Mouse (Mus musculus): Measurements from ENCODE around the gene Mapkap1.

The Mapkap1 gene

DNA sequence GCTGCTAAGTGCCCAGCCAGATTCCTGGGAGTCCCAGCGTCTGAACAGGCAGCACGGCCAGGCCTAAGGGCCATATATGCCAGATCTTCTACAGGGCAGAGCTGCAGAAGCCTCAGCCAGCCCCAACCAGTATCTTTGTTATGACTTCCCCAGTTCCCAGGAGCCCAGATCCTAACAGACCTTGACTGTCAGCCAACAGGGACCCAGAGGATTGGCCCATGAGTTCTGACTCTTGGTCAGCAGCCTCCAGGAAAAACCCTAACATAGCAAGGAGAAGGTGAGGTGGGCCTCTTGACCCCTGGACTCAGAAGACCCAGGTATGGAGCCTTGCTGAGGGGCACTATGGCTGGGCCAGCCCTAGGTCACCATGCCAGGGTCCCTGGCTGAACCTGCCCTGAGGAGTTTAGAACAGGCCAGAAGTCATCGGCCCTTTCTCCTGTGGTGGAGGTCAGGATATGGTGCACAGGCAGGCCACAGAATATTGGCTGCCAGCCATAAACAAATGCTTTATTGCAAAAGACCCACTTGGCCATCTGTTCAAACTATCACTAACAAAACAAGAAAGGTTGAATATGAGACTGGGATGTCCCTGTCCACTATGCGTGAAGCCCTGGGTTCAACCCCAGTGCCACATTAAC, 222.5 kb downstream of the Mapkap1 start:
- no peak for DNase-seq (ENCODE audit: low read depth, low spot score)

DNA sequence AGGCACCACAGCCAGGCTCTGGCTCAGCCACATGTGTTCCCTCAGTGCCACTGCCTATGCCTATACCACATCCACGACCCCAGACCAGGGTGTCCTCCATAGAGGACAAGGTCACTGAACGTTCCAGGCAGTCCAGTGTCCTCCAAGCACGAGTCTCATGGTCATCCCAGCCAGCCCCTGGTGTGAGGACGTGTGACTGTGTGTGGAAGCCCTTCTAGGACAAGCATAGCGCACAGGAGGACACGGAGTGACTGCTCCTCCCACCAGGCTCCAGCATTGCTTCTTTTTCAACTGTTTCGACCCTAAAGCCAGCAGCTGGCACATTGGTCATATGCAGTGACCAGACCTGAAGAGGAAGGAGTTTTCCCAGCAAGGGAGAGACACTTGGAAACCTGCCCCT, 223.2 kb downstream of the Mapkap1 start:
- no peak for DNase-seq (ENCODE audit: low read depth, low spot score)

DNA sequence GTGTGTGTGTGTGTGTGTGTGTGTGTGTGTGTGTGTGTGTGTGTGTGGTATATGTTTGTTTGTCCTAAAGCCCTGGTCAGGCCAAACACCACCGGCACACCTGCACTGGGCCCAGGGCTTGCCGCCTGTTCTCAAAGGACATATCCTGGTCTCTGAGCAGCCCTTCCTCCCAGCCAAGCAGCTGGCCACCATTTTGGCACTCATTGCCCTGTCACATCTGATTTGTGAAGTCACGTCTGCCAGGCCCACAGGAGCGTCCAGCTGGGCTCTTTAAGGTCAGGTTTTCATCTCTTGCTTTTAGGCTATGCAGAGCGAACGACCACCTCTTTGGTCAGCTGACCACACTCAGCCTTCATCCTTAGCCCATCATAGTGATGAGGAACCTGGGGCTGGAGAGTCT, 223.9 kb downstream of the Mapkap1 start:
- DNase-seq (ENCODE audit: low read depth, low spot score) = no peak

DNA sequence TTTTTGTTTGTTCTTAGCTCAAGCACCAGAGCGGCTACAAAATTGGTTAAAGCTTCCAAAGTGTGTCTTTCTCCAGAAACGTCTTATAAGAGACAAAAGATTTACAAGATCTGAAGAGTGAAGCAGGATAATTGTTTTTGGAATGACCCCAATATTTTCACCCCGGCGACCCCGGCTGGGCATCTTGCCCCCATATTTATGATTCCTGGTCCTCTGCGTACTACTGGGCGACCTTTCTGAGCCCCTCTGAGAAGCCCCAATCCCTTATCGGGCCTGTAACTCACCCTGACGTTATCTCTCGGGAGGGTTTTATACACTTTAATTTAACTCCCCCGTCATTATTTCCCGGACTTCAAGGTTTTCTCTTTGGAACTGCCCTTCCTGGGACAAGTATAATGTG, 225.5 kb downstream of the Mapkap1 start:
- DNase-seq (ENCODE audit: low read depth, low spot score) = no peak

DNA sequence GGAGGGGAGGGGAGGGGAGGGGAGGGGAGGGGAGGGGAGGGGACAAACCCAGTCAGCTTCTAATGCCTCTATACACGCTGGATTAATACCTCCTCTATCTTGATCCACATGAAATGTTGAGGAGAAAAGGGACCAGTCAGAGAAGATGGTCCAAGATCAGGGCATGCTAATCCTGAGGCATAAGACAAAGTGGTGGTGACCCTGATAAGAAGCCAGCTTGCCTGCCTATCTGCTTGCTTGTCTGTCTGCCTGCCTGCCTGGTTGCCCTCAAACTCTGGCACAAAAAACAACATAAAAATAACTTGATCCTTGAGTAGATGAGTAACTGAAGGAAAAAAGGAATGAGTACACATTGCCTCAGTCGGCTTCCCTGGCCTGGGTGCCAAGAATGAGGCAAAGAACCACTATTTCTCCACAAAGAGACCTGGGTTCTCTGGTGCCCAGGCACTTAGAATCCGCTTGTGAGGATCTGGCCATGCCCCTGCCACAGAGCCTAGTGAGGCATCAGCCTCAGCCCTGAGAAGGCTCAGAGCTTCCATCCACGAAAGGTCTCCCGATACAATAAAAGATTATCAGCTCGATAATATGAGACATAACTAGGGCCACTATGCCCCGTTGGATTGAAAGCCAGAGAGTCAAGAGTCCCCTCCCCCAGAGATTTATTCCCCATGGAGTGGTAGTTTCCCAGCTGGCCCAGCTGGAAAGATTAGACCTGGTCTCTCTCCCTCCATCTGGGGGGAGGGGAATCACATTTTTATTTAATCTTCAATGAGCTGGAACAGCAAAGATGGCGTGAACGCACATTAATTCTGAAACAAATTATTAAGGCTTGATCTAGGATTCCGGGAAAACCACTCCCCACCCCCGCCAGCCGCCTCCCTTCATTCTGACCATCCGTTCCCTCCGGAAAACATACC, 228.9 kb downstream of the Mapkap1 start:
- DNase-seq (ENCODE audit: low read depth, low spot score) = no peak

DNA sequence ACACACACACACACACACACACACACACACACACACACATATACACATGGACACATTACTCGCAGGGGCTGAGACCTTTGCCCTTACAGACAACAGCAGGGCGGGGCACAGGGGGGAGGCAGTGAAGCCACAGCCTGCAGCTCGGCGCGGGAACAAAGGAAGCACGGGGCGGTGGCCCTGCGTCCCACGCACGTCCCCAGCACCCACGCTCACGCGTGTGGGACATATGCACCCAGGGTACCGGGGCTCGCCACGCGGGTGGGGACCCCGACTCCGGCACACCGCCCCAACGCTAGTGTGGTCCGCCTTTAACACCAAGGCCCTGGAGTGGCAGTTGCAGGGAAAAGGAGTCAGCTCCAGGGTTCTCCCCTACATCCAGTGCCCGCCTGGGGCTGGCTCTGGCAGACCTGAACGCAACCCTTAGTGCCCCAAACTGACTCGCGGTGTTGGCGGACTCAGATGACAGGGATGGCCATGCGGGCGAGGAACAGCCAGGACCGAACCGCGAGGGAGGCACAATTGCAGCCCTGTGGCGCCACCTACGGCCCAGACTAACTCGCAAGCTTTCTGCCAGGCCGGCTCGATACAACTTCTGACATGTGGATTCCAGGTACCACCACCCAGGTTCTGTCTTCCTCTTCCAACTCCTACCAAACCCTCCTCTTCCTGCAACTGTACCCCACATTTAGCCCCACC, 232.5 kb downstream of the Mapkap1 start:
- DNase-seq (ENCODE audit: low read depth, low spot score) = peak; percentile 85

DNA sequence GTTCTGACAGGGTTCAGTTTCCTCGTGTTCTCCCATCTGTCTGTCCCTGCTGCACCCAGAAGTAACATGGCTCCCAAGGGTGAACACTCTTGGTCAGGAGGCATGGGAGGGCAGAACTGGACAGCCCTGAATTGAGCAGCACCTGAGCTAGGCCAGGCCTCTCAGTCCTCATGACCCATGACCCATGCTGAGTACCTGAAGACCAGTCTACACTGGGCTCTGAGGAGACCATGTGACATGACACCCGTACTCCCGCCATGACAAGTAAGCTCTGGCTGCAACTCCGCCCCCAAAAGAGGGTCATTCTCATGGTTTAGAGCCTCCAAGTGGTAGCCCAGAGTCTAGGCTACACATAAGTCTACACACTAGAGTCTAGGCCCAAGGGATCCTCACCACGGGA, 233.2 kb downstream of the Mapkap1 start:
- DNase-seq (ENCODE audit: low read depth, low spot score) = no peak

DNA sequence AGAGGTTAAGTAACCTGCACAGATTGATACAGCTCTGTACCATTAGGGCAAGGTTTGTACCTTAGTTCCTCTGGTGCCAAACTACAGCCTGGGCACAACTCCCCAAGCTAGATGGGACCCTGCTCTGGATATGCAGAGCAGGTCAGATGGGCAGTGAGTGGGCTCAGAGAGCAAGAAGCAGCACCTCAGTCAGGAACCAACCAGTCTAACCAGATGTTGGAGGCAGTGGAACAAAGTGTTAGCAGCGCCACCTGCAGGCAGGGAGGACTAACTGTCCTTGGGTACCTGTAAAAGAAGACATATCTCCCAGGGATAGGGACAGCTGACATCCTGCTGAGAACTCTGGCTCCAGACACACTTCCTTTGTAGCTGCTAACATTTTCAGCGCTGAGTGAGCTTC, 235.8 kb downstream of the Mapkap1 start:
- DNase-seq (ENCODE audit: low read depth, low spot score) = peak; percentile 43

DNA sequence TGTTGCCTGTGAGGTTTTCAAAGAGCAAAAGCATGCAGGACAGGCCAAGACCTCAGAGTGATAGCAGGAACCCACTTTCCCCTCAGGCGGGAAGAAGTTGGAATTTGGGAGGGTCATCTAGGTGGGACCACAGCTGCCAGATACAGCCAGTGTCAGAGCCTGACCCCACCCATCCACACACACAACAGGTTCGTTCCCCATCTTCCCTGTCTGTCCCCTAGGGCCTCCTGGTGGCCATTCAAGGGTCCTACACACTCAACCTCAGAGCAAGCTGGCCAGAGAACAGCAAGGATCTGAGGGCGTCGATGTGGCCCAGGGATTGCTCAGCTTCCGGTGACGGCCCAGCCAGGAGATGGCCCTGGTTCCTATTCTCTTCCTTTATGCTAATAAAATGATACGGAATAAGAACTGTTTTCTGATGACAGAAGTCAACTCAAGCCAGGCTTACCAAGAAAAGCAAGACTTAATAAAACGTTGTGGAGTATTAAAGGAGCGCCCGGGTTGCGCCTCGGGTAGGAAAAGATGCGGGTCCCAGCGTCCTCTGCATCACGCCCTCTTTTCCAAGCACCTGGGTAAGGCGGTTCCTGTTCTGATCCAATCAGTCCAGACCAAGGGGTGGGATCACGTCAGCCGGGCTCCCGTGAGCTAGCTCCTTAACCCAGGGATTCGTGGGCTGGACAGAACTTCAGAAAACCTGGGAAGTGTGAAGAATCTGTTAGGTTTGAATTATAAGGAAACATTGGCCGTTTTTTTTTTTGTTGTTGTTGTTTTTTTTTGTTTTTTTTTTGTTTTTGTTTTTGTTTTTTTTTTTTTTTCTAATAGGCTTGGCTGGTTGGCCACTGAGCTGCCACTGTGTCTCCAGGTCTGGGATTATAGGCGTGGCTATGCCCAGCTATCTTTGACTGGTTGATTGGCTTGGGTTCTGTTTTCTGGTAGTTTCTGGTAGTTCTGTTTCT, 238.3 kb downstream of the Mapkap1 start:
- peak; percentile 34 for DNase-seq (ENCODE audit: low read depth, low spot score)

DNA sequence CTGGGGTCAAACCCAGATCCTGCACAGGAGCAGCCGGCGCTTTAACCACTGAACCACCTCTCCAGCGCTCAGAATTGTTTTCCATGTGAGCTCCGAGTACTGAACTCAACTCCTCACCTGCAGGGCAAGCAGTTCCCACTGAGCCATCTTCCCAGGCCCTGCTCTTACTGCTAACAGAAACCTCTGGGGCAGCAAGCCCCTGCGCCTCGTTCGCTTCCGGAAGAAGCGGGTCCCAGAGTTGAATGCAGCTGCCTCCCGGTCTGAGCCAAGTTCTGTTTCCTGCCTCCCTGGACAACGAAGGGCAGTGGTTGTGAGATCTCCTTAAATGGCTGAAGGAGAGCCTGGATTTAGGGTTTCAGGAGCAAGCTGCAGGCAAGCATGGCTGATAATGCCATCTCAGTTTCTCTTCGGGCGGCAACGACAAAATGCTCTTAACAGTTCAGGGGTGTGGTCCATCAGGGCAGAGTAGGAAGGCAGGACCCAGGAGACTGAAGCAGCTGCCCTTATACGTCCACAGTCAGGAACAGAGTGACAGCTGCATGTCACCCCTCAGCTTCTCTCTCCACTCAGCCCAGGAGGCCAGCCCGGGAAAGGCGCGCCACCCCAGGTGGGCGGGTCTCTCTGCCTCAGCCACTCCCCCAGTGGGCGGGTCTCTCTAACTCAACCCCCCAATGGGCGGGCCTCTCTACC, 239.4 kb downstream of the Mapkap1 start:
- DNase-seq (ENCODE audit: low read depth, low spot score) = peak; percentile 55

DNA sequence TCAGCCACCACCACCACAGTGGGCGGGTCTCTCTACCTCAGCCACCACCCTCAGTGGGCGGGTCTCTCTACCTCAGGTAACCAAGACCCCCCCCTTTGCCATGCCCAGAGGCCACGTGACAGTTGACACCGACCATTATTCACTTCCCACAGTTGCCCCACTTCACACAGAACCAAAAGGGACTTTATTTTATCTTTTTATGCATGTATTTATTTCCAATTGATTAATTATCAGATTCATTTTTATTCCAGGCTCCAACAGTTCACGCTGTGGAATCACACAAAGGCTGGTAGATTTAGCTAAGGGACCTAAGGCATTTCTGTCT, 239.9 kb downstream of the Mapkap1 start:
- DNase-seq (ENCODE audit: low read depth, low spot score) = no peak

DNA sequence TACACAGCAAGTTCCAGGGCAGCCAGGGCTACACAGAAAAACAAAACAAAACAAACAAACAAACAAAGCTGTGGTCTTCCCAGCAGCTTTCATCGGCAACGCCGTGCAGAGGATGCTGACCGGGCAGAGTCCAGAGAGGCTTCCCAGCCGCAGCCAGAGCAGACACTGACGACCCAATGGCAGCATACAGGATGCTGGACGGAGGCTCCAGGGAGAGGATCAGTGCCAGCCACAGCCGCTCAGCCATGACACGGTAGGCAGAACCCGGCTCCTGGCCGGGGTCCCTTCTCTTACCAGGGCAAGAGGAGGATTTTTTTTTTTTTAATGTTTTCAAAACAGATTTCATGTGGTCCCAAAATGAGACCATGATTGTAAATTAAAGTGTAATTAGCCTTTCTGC, 240.8 kb downstream of the Mapkap1 start:
- no peak for DNase-seq (ENCODE audit: low read depth, low spot score)

DNA sequence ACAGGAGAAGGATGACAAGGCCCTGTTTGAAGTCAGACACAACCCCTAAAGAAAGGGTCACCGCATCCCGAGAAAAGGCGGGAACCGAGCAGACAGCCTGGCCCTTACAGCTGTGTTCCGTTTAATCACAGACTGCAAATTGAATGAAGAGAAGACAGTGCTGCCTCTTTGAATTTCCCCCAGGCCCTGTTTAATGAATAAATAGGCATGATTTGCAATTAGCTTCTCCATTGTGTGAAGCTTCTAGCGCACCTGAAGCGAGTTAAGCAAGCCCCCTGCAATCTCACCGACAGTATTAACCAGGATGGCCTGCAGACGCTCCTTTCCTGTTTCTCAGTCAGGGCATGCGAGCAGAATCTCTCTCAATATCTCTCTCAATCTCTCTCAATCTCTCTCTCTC, 261.2 kb downstream of the Mapkap1 start:
- DNase-seq (ENCODE audit: low read depth, low spot score) = no peak

DNA sequence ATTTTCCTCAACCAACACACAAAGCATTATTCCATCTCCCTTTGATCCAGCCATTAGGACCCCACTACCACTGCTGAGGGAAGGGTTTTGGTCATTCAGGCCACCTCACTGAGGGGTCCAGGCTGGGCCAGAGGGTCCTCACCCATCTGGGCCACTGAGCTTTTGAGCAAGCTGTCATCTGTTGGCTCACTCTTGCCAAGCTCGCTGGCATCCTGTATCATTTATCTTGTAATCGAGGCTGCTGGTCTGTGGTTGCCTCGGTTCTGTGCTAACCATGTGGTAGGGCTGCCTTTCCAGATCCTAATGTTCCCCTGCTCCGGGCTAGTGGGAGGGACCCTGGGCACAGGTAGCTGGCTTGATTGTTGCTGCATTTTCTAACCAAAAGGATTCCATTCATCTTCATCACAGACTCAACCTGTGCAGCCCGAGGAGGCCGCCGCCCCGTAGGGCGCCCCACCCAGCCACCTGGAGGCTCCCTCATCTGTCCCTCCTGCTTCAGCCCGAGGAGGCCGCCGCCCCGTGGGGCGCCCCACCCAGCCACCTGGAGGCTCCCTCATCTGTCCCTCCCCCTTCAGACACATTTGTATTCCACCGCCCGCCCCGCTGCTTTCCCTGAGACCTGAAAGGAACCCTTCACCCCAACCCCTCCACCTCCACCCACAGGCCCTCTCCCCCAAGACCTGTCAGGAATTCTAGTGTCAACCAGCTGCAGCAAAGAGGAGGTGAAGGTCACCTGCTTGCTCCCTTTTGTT, 262.0 kb downstream of the Mapkap1 start:
- no peak for DNase-seq (ENCODE audit: low read depth, low spot score)

DNA sequence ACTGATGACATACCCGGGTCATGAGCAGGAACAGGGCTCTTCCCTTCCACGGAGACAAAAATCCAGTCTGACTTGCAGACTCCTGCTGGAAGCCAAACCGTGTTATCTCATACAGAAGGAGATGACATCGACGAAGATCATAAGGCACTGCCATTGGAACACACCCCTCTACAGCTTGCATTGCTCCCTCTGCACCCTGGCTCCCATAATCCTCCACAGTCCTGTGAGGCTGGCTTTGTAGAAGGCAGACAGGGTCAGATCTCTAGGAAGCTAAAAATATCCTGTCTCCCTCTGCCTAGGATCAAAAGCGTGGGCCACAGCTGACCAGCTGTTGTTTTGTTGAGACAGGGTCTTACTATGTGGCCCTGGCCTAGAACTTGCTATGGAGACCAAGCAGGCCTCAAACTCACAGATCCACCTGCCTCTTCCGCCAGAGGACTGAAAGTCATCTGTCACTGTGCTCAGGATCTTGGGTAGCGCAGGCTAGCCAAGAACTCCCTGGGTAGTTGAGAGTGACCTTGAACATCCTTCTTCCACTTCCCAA, 262.7 kb downstream of the Mapkap1 start:
- no peak for DNase-seq (ENCODE audit: low read depth, low spot score)

DNA sequence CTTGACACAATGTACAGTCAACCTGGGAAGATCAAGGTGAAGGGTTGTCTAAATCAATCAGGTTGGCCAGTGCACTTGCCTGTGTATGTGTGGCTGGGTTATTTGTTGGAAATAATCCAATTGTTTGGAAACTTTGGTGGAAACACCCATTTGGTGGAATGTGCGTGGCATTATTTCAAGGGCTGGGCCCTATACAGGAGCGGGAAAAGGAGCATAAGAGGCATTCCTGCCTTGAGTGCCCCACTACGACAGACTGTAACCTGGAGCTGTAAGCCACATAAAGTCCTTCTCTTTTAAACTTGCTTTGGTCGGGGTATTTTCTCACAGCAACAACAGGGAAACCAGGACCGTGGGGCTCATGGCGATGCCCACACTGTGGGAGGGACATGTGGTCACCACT, 263.9 kb downstream of the Mapkap1 start:
- DNase-seq (ENCODE audit: low read depth, low spot score) = no peak

DNA sequence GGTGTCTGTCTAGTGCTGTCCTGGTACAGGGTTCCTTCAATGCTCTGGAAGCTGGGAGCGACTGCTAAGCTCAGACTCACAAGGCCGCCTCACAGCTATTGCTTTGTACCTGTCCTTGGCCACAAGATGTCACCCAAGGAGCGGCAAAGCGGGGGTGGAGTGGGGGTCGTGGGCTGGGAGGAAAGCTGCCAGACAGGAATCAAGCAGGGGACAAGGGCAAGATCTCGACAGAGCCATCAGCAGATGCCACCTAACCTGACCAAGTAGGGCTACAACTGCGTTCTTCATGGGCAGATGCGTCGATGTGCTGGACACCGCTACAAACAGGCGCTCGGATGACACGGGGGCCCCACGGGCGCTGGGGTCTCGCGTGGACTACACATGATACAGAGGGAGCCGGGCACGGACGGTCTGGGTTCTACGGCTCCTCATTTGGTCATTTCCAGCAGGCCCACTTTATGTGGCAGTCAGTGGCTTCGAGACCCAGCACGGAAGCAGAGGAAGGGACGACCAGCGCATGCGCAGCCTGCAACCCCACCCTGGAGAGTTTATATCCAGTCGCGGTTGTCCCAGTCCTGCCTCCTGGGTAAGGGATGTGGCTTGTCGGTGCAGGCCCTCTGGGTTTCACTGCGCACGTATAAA, 264.9 kb downstream of the Mapkap1 start:
- DNase-seq (ENCODE audit: low read depth, low spot score) = peak; percentile 64

DNA sequence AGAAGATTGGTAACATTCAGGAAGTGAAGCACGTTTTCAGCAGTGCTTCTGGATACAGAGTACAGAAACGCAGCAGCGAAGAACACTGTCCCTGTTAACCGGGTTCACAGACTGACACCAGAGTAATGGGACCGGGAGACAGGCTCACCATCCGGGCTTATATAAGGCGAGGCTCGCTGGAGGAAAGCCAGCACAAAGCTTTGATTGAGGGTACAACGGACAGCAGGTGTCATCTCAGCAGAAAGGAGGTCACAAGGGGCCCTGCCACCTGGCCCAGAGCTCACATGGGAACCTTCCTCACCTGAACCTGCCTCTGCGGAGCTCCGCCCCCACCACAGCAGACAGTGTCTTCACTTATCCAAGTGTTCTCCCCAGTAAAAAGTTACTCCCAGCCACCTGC, 267.3 kb downstream of the Mapkap1 start:
- no peak for DNase-seq (ENCODE audit: low read depth, low spot score)

All from forelimb bud, embryonic 11.5 days (tissue).